Mouse (Mus musculus): ENCODE measurements around the gene Ltbp3. TPM values are rescaled to one million over a fixed set of nuclear protein-coding genes. Genes with fewer than 3 reads are reported as not detected.

Ltbp3 gene
- polyA plus RNA-seq, 2 experiments, result 99.8 to 341 TPM

GRCm38 (mm10) chr19:5756321-5756985, 15.7 kb downstream of the Ltbp3 start:
- H3K9me3 ChIP-seq (ENCODE audit: control insufficient read depth, low read length), result no peaks in the 10 kb centered on the region
- DNase-seq (ENCODE audit: low spot score), result no peak
- H3K27ac ChIP-seq (replicated peaks; ENCODE audit: low read depth, low read length), result no peak overlapping the region
- no peak for TF ChIP-seq POLR2A (IDR thresholded peaks at IDR 0.05; ENCODE audit: borderline replicate concordance, extremely low read depth, insufficient read depth, insufficient read length)
- 15% methylated on average over 27 of the region's 29 CpGs for WGBS
- peak overlapping the region; percentile 17; the same call in 1 of the 2 replicates for H3K4me2 ChIP-seq (replicated peaks; ENCODE audit: low read depth, low read length, severe bottlenecking)
- ATAC-seq (ENCODE audit: low FRiP score, low read depth), result peak; percentile 28; the same call in 1 of the 2 replicates
- peak overlapping the region; percentile 31; the same call in 1 of the 2 replicates for H3K9ac ChIP-seq (ENCODE audit: low read depth, low read length, severe bottlenecking)
- H3K4me3 ChIP-seq (replicated peaks; ENCODE audit: low read length), result 0 out of 2 replicates have a peak overlapping the region, but pooled peaks have one; percentile 13
- H3K4me1 ChIP-seq (ENCODE audit: control insufficient read depth, insufficient read depth, low read length), result peaks cover 6% of the 10 kb centered on the region; the same call in 1 of the 2 replicates
- peaks cover 26% of the 10 kb centered on the region; the same call in 1 of the 2 replicates for H3K27me3 ChIP-seq (ENCODE audit: control insufficient read depth, insufficient read depth, low read length)
- peaks cover 78% of the 10 kb centered on the region for H3K36me3 ChIP-seq (ENCODE audit: control insufficient read depth, insufficient read depth, low read length)

GRCm38 (mm10) chr19:5756991-5757636, 16.4 kb downstream of the Ltbp3 start:
- Histone ChIP-seq H3K4me1 (ENCODE audit: control insufficient read depth, insufficient read depth, low read length) (peaks cover 6% of the 10 kb centered on the region; the same call in 1 of the 2 replicates), H3K9me3 (ENCODE audit: control insufficient read depth, low read length) (no peaks in the 10 kb centered on the region), H3K9ac (ENCODE audit: low read depth, low read length, severe bottlenecking) (peak overlapping the region; percentile 31; the same call in 1 of the 2 replicates), H3K36me3 (ENCODE audit: control insufficient read depth, insufficient read depth, low read length) (peaks cover 82% of the 10 kb centered on the region), H3K4me2 (replicated peaks; ENCODE audit: low read depth, low read length, severe bottlenecking) (peak overlapping the region; percentile 17; the same call in 1 of the 2 replicates), H3K4me3 (replicated peaks; ENCODE audit: low read length) (0 out of 2 replicates have a peak overlapping the region, but pooled peaks have one; percentile 13), H3K27ac (replicated peaks; ENCODE audit: low read depth, low read length) (no peak overlapping the region), H3K27me3 (ENCODE audit: control insufficient read depth, insufficient read depth, low read length) (peaks cover 21% of the 10 kb centered on the region; the same call in 1 of the 2 replicates)
- 21% methylated on average over 29 of the region's 36 CpGs for WGBS
- ATAC-seq (ENCODE audit: low FRiP score, low read depth) (0 out of 2 replicates have a peak, but pooled peaks have one; percentile 21), DNase-seq (ENCODE audit: low spot score) (no peak)
- TF ChIP-seq POLR2A (IDR thresholded peaks at IDR 0.05; ENCODE audit: borderline replicate concordance, extremely low read depth, insufficient read depth, insufficient read length), result no peak

GRCm38 (mm10) chr19:5758878-5759403, 18.2 kb downstream of the Ltbp3 start:
- DNase-seq (ENCODE audit: low spot score) (no peak), ATAC-seq (ENCODE audit: low FRiP score, low read depth) (no peak)
- Histone ChIP-seq H3K4me1 (ENCODE audit: control insufficient read depth, insufficient read depth, low read length) (peaks cover 6% of the 10 kb centered on the region; the same call in 1 of the 2 replicates), H3K27ac (replicated peaks; ENCODE audit: low read depth, low read length) (no peak overlapping the region), H3K4me2 (replicated peaks; ENCODE audit: low read depth, low read length, severe bottlenecking) (no peak overlapping the region), H3K36me3 (ENCODE audit: control insufficient read depth, insufficient read depth, low read length) (peaks cover 89% of the 10 kb centered on the region), H3K9me3 (ENCODE audit: control insufficient read depth, low read length) (no peaks in the 10 kb centered on the region), H3K4me3 (replicated peaks; ENCODE audit: low read length) (no peak overlapping the region), H3K27me3 (ENCODE audit: control insufficient read depth, insufficient read depth, low read length) (peaks cover 21% of the 10 kb centered on the region; the same call in 1 of the 2 replicates), H3K9ac (ENCODE audit: low read depth, low read length, severe bottlenecking) (no peak overlapping the region)
- WGBS, result 90% methylated on average over 14 of the region's 14 CpGs
- TF ChIP-seq POLR2A (IDR thresholded peaks at IDR 0.05; ENCODE audit: borderline replicate concordance, extremely low read depth, insufficient read depth, insufficient read length), result no peak

GRCm38 (mm10) chr19:5763163-5763562, 22.5 kb downstream of the Ltbp3 start:
- no peaks in the 10 kb centered on the region for H3K27me3 ChIP-seq (ENCODE audit: control insufficient read depth, insufficient read depth, low read length)
- ATAC-seq (ENCODE audit: low FRiP score, low read depth) (no peak), DNase-seq (ENCODE audit: low spot score) (no peak)
- H3K9ac ChIP-seq (ENCODE audit: low read depth, low read length, severe bottlenecking), result no peak overlapping the region
- H3K4me2 ChIP-seq (replicated peaks; ENCODE audit: low read depth, low read length, severe bottlenecking), result no peak overlapping the region
- no peak overlapping the region for H3K4me3 ChIP-seq (replicated peaks; ENCODE audit: low read length)
- H3K27ac ChIP-seq (replicated peaks; ENCODE audit: low read depth, low read length), result no peak overlapping the region
- TF ChIP-seq POLR2A (IDR thresholded peaks at IDR 0.05; ENCODE audit: borderline replicate concordance, extremely low read depth, insufficient read depth, insufficient read length), result no peak
- no peaks in the 10 kb centered on the region for H3K4me1 ChIP-seq (ENCODE audit: control insufficient read depth, insufficient read depth, low read length)
- H3K36me3 ChIP-seq (ENCODE audit: control insufficient read depth, insufficient read depth, low read length), result peaks cover 99% of the 10 kb centered on the region
- 92% methylated on average over 6 of the region's 6 CpGs for WGBS
- no peaks in the 10 kb centered on the region for H3K9me3 ChIP-seq (ENCODE audit: control insufficient read depth, low read length)

- no peaks in the 10 kb centered on the region for H3K9me3 ChIP-seq (ENCODE audit: control insufficient read depth, low read length)
- ATAC-seq (ENCODE audit: low FRiP score, low read depth), result no peak
- H3K9ac ChIP-seq (ENCODE audit: low read depth, low read length, severe bottlenecking), result no peak overlapping the region
- peaks cover 77% of the 10 kb centered on the region for H3K36me3 ChIP-seq (ENCODE audit: control insufficient read depth, insufficient read depth, low read length)
- no peak for DNase-seq (ENCODE audit: low spot score)
- H3K4me1 ChIP-seq (ENCODE audit: control insufficient read depth, insufficient read depth, low read length), result peaks cover 9% of the 10 kb centered on the region
- 84% methylated on average over 4 of the region's 4 CpGs for WGBS
- no peak for TF ChIP-seq POLR2A (IDR thresholded peaks at IDR 0.05; ENCODE audit: borderline replicate concordance, extremely low read depth, insufficient read depth, insufficient read length)
- H3K27ac ChIP-seq (replicated peaks; ENCODE audit: low read depth, low read length), result no peak overlapping the region
- no peak overlapping the region for H3K4me3 ChIP-seq (replicated peaks; ENCODE audit: low read length)
- H3K4me2 ChIP-seq (replicated peaks; ENCODE audit: low read depth, low read length, severe bottlenecking), result no peak overlapping the region
- H3K27me3 ChIP-seq (ENCODE audit: control insufficient read depth, insufficient read depth, low read length), result peaks cover 3% of the 10 kb centered on the region; the same call in 1 of the 2 replicates
Observed at GRCm38 (mm10) chr19:5767271-5767670, 26.6 kb downstream of the Ltbp3 start.
